Mouse (Mus musculus) heart, postnatal 14 days (tissue): ENCODE data around the gene Med13l. TPM values are rescaled to one million over a fixed set of nuclear protein-coding genes. Genes with fewer than 3 reads are reported as not detected.

Experiments
- DNase-seq, 2 experiments: peaks; one replicate each; pipeline ENCODE4 v3.0.0; 2021 to 2022
- intact Hi-C: fragments of 180-260 bp; cut with DNase I; formaldehyde crosslinking; loops from one replicate; pipeline ENCODE4 v1.15.1; 2025
- total RNA-seq, 2 experiments: library from RNA; stranded (reverse); gene quantifications; 2 replicates each; pipeline ENCODE4 v1.2.3; 2021

The Med13l gene
- total RNA-seq, 2 experiments from 2014 or later: 33.0 to 34.8 TPM

DNA sequence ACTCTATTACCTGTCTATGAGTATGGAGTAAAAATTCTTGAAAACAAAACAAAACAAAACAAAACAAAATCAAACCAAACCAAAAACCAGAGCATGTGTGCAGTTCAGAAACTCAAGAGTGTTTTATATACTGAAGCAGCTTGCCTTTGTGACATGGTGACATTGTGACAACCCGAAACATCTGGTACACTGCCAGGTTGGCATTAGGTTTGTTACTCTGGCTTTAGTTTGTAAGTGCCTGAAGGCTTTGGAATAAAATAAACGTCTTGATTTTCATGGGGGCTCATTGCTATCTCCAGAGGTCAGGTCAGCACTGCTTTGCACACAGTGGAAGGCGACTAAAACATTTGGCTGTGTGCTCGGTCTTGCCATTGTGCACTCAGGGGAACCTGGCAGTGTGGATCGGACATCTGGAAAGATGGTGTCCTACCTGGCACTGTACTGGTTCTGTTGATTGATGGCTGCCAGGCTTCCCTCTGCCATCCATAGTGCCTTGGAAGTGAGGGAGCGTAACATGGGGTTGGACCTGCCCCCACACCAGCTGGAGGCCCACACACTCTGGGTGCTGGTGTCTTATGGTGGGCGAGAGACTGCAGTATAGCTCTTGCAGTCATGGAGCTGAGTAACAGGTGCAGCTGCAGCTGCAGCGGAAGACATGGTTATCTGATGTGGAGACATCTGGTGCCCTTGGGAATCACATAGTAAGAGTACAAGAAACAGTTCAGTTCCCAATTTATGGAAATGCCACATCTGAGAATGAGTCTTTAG, 115.9 kb downstream of the Med13l start:
- DNase-seq: peak in 1 of 2 experiments; percentile 40
- intact Hi-C loops: no loop called here

DNA sequence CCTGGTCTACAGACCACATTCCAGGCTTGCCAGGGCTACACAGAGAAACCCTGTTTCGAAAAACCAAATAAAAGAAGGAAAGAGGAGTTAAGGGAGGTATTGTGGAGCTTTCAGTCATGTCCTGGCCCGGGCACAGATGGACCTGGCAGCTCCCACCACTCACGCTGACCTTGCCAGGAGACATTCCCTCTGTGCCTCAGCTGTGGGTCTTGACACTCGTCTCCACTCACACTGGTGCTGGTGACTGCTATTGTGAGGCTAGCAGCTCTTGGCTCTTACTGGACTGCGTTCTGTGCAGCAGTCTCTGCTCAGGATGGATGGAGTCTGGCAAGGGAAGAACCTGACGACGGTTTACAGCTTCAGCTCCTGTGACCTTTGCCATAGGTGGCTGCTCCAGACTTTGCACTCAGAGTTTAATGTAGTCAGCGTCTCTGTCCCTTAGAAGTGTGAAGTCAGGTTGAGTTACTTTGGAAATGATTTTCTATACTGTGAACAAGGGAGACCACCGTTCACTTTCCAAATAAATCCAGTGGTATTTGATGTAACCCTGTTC, 118.9 kb downstream of the Med13l start:
- intact Hi-C loops: no loop called here
- no peak for DNase-seq

DNA sequence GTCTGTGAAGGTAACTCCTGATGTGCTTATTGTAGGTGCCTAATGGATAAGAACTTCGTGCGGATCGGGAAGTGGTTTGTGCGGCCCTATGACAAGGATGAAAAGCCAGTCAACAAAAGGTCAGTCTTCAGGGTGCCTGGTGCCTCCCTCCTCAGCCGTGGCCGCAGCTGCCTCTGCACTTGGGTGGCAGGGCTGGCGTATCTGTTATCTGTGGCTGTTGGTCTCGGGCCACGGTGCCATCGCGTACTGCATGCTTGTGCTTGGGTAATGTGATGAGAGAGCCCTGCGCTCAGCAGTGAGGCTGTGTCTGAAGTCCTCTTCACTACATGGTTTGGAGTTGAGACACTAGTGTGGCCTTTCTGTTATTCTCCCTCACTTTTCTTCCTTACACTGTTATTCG, 120.4 kb downstream of the Med13l start:
- intact Hi-C loops: no loop called here
- DNase-seq: peak; percentile 40 to 43

DNA sequence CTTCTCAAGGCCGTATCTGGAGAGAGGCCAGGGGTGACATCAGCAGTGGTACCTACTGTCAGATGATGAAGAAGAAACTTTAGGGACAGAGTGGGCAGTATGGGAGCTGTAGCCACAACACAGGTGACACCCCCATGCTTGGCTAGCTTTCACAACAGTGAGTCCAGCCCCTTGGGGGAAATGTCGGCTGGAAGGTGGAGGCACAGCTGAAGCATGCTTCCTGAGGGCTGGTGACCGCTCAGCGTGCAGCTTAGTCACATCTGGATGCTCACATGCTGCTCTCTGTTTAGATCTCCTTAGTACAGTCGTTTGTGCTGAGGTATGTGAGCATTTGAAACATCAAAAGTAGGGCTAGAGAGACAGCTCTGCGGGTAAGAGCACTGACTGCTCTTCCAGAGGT, 121.5 kb downstream of the Med13l start:
- no peak for DNase-seq
- intact Hi-C loops: no loop called here

- intact Hi-C loops: no loop called here
- no peak for DNase-seq
These were observed 124.7 kb downstream of the Med13l start for GRCm38 (mm10) chr5:118685145-118685544.

GRCm38 (mm10) chr5:118686021-118686420, 125.5 kb downstream of the Med13l start:
- DNase-seq: no peak
- intact Hi-C loops: no loop called here

DNA sequence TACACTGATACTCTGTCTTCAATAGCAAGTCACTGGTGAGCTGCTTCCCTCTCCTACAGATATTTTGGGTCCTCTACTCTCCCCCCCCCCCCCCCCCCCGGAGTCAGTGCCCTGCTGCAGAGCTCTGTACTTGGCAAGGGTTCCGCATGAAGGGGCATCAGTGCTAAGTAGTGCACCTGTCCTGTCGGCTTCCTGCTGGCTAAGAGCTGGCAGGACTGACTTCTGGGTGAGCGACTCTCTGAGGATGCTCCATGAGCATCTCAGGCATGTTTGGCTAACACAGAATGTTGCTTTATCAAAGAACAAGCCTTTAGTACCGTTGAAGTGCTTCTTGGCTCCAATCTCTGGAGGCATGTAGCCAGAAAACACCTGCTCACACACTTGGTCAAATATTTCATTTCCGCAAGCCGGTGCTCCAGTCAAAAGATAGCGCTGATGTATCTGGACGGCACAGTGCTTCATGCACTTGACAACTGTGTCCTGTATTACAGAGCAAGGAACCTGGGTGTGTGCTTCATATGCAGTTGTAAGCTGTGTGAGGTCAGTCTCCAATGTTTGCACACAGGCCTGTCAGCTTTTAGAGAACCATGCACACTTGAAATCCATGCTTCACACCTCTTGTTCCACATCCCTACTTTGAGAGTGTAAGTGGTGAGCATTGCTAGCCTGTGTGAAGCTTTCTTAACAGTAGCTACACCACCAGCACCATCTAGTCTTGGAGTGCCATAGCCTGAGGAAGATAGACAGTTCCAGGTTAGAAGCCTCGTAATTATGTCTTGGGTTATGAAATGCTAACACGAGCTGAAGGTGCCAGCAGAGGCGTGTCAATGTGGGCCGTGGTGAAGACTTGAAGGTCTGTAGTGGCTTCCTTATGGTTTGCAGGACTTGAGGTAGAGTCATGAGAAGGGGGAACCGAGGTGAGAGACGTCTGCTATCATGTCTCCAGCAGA, 128.7 kb downstream of the Med13l start:
- no peak for DNase-seq
- intact Hi-C loops: no loop called here

GRCm38 (mm10) chr5:118691025-118691709, 130.7 kb downstream of the Med13l start:
- intact Hi-C loops: no loop called here
- DNase-seq: no peak

GRCm38 (mm10) chr5:118691710-118692040, 131.2 kb downstream of the Med13l start:
- intact Hi-C loops: no loop called here
- no peak for DNase-seq

GRCm38 (mm10) chr5:118693996-118694395, 133.5 kb downstream of the Med13l start:
- DNase-seq: no peak
- intact Hi-C loops: no loop called here

GRCm38 (mm10) chr5:118697073-118697472, 136.6 kb downstream of the Med13l start:
- intact Hi-C loops: no loop called here
- DNase-seq: no peak

DNA sequence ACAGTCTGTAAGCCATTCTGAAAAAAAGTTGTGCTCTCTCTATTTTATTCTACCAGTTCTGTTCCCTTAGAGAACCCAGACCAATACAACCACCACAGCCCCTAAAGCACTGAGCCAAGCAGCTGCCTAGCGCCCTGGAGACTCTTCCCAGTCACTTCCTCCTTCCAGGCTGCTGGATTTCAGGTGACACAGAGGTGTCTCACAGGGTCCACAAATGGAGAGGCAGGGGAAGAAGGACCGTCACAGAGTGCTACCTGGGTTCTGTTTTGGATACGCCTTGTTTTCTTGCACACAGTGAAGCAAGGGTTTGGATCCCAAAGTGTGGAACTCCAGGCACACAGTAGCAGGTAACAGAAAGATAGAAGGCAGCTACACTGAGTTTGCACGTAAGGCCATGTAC, 140.5 kb downstream of the Med13l start:
- DNase-seq: no peak
- intact Hi-C loops: no loop called here

GRCm38 (mm10) chr5:118702674-118703073, 142.2 kb downstream of the Med13l start:
- intact Hi-C loops: no loop called here
- DNase-seq: no peak

DNA sequence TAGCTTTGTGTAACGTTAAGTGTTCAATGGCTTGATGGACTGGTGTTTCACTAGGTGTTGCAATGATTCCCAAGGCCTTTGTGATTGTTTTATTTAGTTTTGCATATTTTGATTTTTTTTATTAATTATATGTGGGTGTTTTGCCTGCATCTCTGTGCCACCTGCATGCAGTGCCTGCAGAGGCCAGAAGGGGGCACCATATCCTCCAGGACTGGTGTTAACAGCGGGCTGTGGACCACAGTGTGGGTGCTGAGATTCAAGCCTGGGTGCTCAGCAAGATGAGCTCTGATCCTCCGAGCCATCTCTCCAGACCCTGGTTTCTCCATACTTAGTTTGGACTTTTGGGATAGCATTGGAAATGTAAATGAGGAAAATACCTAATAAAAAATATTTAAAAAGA, 143.7 kb downstream of the Med13l start:
- peak in 1 of 2 experiments; percentile 23 for DNase-seq
- intact Hi-C loops: no loop called here

GRCm38 (mm10) chr5:118704960-118705359, 144.5 kb downstream of the Med13l start:
- no peak for DNase-seq
- intact Hi-C loops: loop anchor here (5.0 kb wide), 1 partner anchor 48 kb away; no protein-coding TSS in a partner anchor

DNA sequence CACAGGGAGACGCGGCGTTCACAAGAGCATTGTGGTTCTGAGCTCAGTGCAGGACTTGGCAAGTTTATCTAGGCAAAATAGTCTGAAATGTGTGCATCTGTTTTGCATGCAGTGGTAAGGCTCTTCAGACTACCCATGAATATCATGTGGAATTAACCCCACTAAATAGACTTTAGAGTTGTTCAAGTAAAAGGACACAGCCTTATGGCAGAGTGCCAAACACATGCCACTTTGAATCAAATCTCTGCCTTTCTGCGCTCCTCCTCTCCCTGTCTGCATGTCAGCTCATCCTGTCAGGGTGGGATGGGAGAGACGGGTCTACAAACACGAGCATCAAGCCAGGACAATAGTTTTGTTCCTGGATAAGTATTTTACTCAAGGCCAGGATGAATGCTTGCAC, 145.5 kb downstream of the Med13l start:
- DNase-seq: no peak
- intact Hi-C loops: loop anchor here (5.0 kb wide), 1 partner anchor 49 kb away; no protein-coding TSS in a partner anchor

- intact Hi-C loops: loop anchor here (5.0 kb wide), 1 partner anchor 49 kb away; no protein-coding TSS in a partner anchor
These were observed 145.9 kb downstream of the Med13l start for GRCm38 (mm10) chr5:118706414-118706813.

GRCm38 (mm10) chr5:118707501-118707900, 147.0 kb downstream of the Med13l start:
- no peak for DNase-seq
- intact Hi-C loops: loop anchor here (5.0 kb wide), 1 partner anchor 50 kb away; no protein-coding TSS in a partner anchor

More at GRCm38 (mm10) chr5:118706414-118706813, 145.9 kb downstream of the Med13l start:
- no peak for DNase-seq

DNA sequence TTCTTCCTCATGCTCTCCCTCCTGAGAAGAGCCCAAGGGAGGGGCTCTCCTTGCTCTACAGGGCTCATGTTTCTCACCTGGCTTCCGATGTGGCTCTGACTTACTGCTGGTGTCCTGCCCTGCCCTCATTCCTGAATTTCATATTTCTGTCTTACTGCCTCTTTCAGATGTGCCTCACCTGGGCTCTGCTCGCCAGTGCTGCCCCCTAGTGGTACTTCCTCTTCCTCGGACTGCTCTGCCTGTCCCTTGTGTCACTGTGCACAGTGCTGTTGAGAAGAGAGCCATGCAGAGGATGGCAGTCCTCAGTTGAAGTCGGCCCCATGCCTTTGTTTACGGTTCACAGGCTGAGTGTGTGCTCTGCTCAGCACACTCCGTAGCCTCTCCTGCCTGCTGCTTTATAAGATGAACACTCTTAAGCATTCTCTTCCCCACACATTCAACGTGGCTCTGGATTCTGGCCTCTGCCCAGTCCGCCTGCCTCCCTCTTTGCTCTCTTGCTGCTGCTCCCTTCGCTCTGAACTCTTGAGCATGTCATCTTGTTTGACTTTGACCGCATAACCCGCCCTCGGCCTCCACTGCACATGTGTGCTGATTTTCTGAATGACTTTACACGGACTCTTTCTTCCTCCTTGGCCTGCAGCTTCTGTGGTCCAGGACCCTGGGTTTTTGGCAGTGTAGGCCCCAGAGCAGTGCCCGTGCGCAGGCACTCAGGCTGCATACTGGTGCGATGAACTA, 147.9 kb downstream of the Med13l start:
- peak; percentile 73 to 83 for DNase-seq
- intact Hi-C loops: loop anchor here (2.0 to 5.0 kb wide), 2 partner anchors 51 to 114 kb away; no protein-coding TSS in a partner anchor
